Mouse (Mus musculus) bone marrow macrophage, adult 2 months (primary cell): ENCODE measurements around the gene Actrt2.

Experiments
- CTCF ChIP-seq: IDR thresholded peaks from 2 replicates; pipeline ENCODE4 v1.5.1; 2012; ENCODE audit warnings: low read depth, mild to moderate bottlenecking, low read length, moderate library complexity
- POLR2A ChIP-seq: IDR thresholded peaks from 2 replicates; pipeline ENCODE4 v1.6.1; 2012; ENCODE audit warnings: mild to moderate bottlenecking, low read depth, low read length, borderline replicate concordance

DNA sequence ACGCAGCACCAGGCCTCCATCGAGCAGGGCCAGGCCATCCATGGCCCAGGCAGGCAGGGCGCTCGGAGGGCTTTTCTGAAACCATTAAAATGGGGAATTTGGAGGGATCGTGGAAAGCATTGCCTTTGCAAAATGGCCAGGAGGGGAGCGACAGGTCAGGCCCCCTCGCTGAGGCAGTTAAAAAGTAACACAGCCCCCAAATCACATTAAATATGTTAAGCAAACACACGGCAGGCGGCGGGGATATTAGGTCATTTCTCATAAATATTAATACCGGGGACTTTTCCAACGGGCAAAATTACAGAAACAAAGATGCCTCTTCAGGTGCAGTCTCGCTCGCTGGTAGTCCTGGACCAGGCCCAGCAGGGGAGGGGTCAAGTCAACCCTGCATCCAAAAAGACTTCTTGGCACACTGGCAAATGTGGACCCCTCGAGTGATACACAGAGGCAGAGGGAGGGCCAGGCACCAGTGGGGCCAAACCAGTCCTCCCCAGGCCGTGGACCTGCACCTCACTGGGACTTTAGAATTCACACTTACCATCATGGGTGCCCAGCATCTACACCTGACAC lies 30.4 kb upstream of the Actrt2 start:
- TF ChIP-seq CTCF (no peak), POLR2A (no peak)
